Mouse (Mus musculus): ENCODE measurements around the gene Gabrb2. TPM values are rescaled to one million over a fixed set of nuclear protein-coding genes. Genes with fewer than 3 reads are reported as not detected.

Gene Gabrb2
- total and polyA plus RNA-seq, 3 experiments: 0.75 to 1.3 TPM; not detected in 1

DNA sequence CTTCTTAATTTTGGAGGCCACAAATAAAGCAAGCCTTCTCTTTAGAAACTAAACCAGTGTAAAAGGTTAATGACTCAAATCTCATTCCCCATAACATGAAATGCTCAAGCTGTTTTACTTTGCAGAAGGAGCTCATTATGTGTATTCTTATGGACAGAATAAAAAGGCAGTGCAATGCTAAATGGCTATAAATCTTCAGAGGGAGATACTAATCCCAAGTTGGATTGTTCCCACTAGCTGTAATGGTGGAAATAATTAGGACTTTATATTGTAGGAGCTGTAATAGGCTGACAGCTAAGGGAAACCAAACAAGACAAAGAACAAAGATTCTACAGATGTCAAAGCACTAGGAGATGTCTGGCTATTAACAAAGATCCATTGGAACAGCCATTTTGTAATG lies 81.6 kb downstream of the Gabrb2 start:
- Histone ChIP-seq H3K4me1 (ENCODE audit: control insufficient read depth, insufficient read depth, low read length) (no peaks in the 10 kb centered on the region), H3K36me3 (ENCODE audit: control insufficient read depth, insufficient read depth, low read length) (no peaks in the 10 kb centered on the region), H3K4me3 (no peak overlapping the region), H3K27me3 (ENCODE audit: control insufficient read depth, insufficient read depth, low read length) (no peaks in the 10 kb centered on the region), H3K79me2 (replicated peaks; ENCODE audit: control insufficient read depth, insufficient read depth, low read length) (no peaks in the 10 kb centered on the region), H3K9ac (ENCODE audit: low read depth, low read length) (no peak overlapping the region), H3K27ac (no peak overlapping the region)
- DNase-seq: no peak
- TF ChIP-seq POLR2A (IDR thresholded peaks at IDR 0.05; ENCODE audit: insufficient read depth, low read depth, low read length): no peak
- no peak for TF ChIP-seq CTCF (IDR thresholded peaks at IDR 0.05)
- no peak for TF ChIP-seq EP300 (IDR thresholded peaks at IDR 0.05; ENCODE audit: insufficient read depth, low read depth, low read length)
- intact Hi-C loops (cut with DNase I): no loop called here

DNA sequence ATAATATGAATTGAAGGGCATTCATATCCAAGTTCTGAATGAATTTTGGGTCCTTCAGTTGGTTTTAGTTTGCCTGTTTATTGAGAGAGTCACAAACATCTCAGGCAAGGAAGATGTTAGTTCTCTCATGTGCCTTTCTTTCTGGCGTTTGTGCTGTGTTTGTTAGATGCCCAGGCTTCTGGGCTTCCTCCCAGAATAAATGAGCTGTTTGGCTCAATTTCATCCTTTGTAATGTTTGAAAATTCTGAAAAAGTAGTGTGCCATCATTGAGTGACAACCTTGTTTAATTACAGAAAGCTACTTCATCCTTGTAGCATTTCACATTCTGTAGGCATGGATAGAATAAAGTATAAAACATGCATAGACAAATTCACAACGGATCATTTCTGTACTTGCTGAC lies 85.9 kb downstream of the Gabrb2 start:
- no peak overlapping the region for H3K4me3 ChIP-seq
- 72% methylated on average over 2 of the region's 2 CpGs for WGBS
- H3K9ac ChIP-seq (ENCODE audit: low read depth, low read length): no peak overlapping the region
- no peak for DNase-seq
- H3K36me3 ChIP-seq (ENCODE audit: control insufficient read depth, insufficient read depth, low read length): no peaks in the 10 kb centered on the region
- H3K27me3 ChIP-seq (ENCODE audit: control insufficient read depth, insufficient read depth, low read length): no peaks in the 10 kb centered on the region
- intact Hi-C loops (cut with DNase I): no loop called here
- no peaks in the 10 kb centered on the region for H3K4me1 ChIP-seq (ENCODE audit: control insufficient read depth, insufficient read depth, low read length)
- TF ChIP-seq CTCF (IDR thresholded peaks at IDR 0.05): no peak
- no peak for TF ChIP-seq EP300 (IDR thresholded peaks at IDR 0.05; ENCODE audit: insufficient read depth, low read depth, low read length)
- no peak for TF ChIP-seq POLR2A (IDR thresholded peaks at IDR 0.05; ENCODE audit: insufficient read depth, low read depth, low read length)
- no peaks in the 10 kb centered on the region for H3K79me2 ChIP-seq (replicated peaks; ENCODE audit: control insufficient read depth, insufficient read depth, low read length)
- no peak overlapping the region for H3K27ac ChIP-seq

DNA sequence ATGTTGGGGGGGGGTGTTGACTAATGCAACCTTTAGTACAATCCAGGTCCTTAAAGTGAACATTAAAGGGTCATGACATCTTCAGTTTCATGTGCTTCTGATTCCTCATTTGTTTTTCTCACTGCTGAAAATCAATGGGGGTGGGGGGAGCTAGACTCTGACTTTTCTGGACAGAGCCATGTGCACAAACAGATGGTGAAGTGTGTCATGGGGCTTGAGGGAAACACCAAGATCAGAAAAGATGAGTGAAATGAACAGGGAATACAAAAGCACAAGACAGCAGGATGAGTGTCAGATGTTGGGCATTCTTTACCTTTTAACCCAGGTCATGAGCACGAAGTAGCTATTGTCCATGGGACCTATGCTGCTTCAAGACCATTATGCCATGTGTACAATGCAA lies 86.4 kb downstream of the Gabrb2 start:
- no peak for TF ChIP-seq EP300 (IDR thresholded peaks at IDR 0.05; ENCODE audit: insufficient read depth, low read depth, low read length)
- no peak for TF ChIP-seq CTCF (IDR thresholded peaks at IDR 0.05)
- TF ChIP-seq POLR2A (IDR thresholded peaks at IDR 0.05; ENCODE audit: insufficient read depth, low read depth, low read length): no peak
- no peaks in the 10 kb centered on the region for H3K27me3 ChIP-seq (ENCODE audit: control insufficient read depth, insufficient read depth, low read length)
- 56% methylated on average over 1 of the region's 1 CpGs for WGBS

GRCm38 (mm10) chr11:42521960-42522359 lies 102.4 kb downstream of the Gabrb2 start:
- no peaks in the 10 kb centered on the region for H3K79me2 ChIP-seq (replicated peaks; ENCODE audit: control insufficient read depth, insufficient read depth, low read length)
- no peak overlapping the region for H3K27ac ChIP-seq
- WGBS: 75% methylated on average over 2 of the region's 2 CpGs
- TF ChIP-seq POLR2A (IDR thresholded peaks at IDR 0.05; ENCODE audit: insufficient read depth, low read depth, low read length) (no peak), EP300 (IDR thresholded peaks at IDR 0.05; ENCODE audit: insufficient read depth, low read depth, low read length) (no peak), CTCF (IDR thresholded peaks at IDR 0.05) (no peak)
- no peak overlapping the region for H3K4me3 ChIP-seq
- no peaks in the 10 kb centered on the region for H3K27me3 ChIP-seq (ENCODE audit: control insufficient read depth, insufficient read depth, low read length)
- no peaks in the 10 kb centered on the region for H3K36me3 ChIP-seq (ENCODE audit: control insufficient read depth, insufficient read depth, low read length)
- H3K4me1 ChIP-seq (ENCODE audit: control insufficient read depth, insufficient read depth, low read length): no peaks in the 10 kb centered on the region
- intact Hi-C loops (cut with DNase I): no loop called here
- DNase-seq: no peak
- H3K9ac ChIP-seq (ENCODE audit: low read depth, low read length): no peak overlapping the region

More for the DNA sequence above, 86.4 kb downstream of the Gabrb2 start:
- no peaks in the 10 kb centered on the region for H3K4me1 ChIP-seq (ENCODE audit: control insufficient read depth, insufficient read depth, low read length)
- H3K27ac ChIP-seq: no peak overlapping the region
- intact Hi-C loops (cut with DNase I): no loop called here
- no peaks in the 10 kb centered on the region for H3K36me3 ChIP-seq (ENCODE audit: control insufficient read depth, insufficient read depth, low read length)
- no peak overlapping the region for H3K9ac ChIP-seq (ENCODE audit: low read depth, low read length)
- H3K79me2 ChIP-seq (replicated peaks; ENCODE audit: control insufficient read depth, insufficient read depth, low read length): no peaks in the 10 kb centered on the region
- no peak overlapping the region for H3K4me3 ChIP-seq
- DNase-seq: no peak

GRCm38 (mm10) chr11:42528226-42528881 lies 108.8 kb downstream of the Gabrb2 start:
- TF ChIP-seq CTCF (IDR thresholded peaks at IDR 0.05): no peak
- no peak for TF ChIP-seq EP300 (IDR thresholded peaks at IDR 0.05; ENCODE audit: insufficient read depth, low read depth, low read length)
- no peak for TF ChIP-seq POLR2A (IDR thresholded peaks at IDR 0.05; ENCODE audit: insufficient read depth, low read depth, low read length)
- intact Hi-C loops (cut with DNase I): no loop called here
- Histone ChIP-seq H3K4me1 (ENCODE audit: control insufficient read depth, insufficient read depth, low read length) (no peaks in the 10 kb centered on the region), H3K27ac (no peak overlapping the region), H3K4me3 (no peak overlapping the region), H3K79me2 (replicated peaks; ENCODE audit: control insufficient read depth, insufficient read depth, low read length) (no peaks in the 10 kb centered on the region), H3K27me3 (ENCODE audit: control insufficient read depth, insufficient read depth, low read length) (no peaks in the 10 kb centered on the region), H3K36me3 (ENCODE audit: control insufficient read depth, insufficient read depth, low read length) (no peaks in the 10 kb centered on the region), H3K9ac (ENCODE audit: low read depth, low read length) (no peak overlapping the region)
- no peak for DNase-seq
- 82% methylated on average over 3 of the region's 3 CpGs for WGBS

- no peak for DNase-seq
- no peaks in the 10 kb centered on the region for H3K27me3 ChIP-seq (ENCODE audit: control insufficient read depth, insufficient read depth, low read length)
- no peaks in the 10 kb centered on the region for H3K4me1 ChIP-seq (ENCODE audit: control insufficient read depth, insufficient read depth, low read length)
- intact Hi-C loops (cut with DNase I): no loop called here
- H3K27ac ChIP-seq: no peak overlapping the region
- 21% methylated on average over 2 of the region's 2 CpGs for WGBS
- H3K79me2 ChIP-seq (replicated peaks; ENCODE audit: control insufficient read depth, insufficient read depth, low read length): no peaks in the 10 kb centered on the region
- H3K36me3 ChIP-seq (ENCODE audit: control insufficient read depth, insufficient read depth, low read length): no peaks in the 10 kb centered on the region
- H3K9ac ChIP-seq (ENCODE audit: low read depth, low read length): no peak overlapping the region
- H3K4me3 ChIP-seq: no peak overlapping the region
- TF ChIP-seq POLR2A (IDR thresholded peaks at IDR 0.05; ENCODE audit: insufficient read depth, low read depth, low read length) (no peak), CTCF (IDR thresholded peaks at IDR 0.05) (no peak), EP300 (IDR thresholded peaks at IDR 0.05; ENCODE audit: insufficient read depth, low read depth, low read length) (no peak)
Measured at GRCm38 (mm10) chr11:42532577-42532976, 113.0 kb downstream of the Gabrb2 start.

All from heart, adult 2 months (tissue).